Mouse (Mus musculus): Measurements from ENCODE around the gene St6galnac5. TPM values are rescaled to one million over a fixed set of nuclear protein-coding genes. Genes with fewer than 3 reads are reported as not detected.

St6galnac5 gene
- polyA plus RNA-seq, 1 experiment, result not detected

- TF ChIP-seq CTCF (IDR thresholded peaks at IDR 0.05; ENCODE audit: control insufficient read depth, insufficient read depth, low read length), result no peak
- no peak for TF ChIP-seq POLR2A (IDR thresholded peaks at IDR 0.05; ENCODE audit: borderline replicate concordance, control insufficient read depth, low read depth, low read length)
- no peak overlapping the region for H3K4me3 ChIP-seq (replicated peaks; ENCODE audit: control insufficient read depth, low read depth, low read length)
- no peaks in the 10 kb centered on the region for H3K4me1 ChIP-seq (ENCODE audit: control insufficient read depth, insufficient read depth, low read length)
- H3K27ac ChIP-seq (ENCODE audit: control insufficient read depth, insufficient read depth, low read depth, low read length, poor library complexity), result no peak overlapping the region
- WGBS, result 91% methylated on average over 6 of the region's 6 CpGs
Measured at GRCm38 (mm10) chr3:152841264-152841663, 140.8 kb downstream of the St6galnac5 start.

- Histone ChIP-seq H3K27ac (ENCODE audit: control insufficient read depth, insufficient read depth, low read depth, low read length, poor library complexity) (no peak overlapping the region), H3K4me3 (replicated peaks; ENCODE audit: control insufficient read depth, low read depth, low read length) (no peak overlapping the region), H3K4me1 (ENCODE audit: control insufficient read depth, insufficient read depth, low read length) (no peaks in the 10 kb centered on the region)
- TF ChIP-seq CTCF (IDR thresholded peaks at IDR 0.05; ENCODE audit: control insufficient read depth, insufficient read depth, low read length), result no peak
- TF ChIP-seq POLR2A (IDR thresholded peaks at IDR 0.05; ENCODE audit: borderline replicate concordance, control insufficient read depth, low read depth, low read length), result no peak
- 84% methylated on average over 1 of the region's 1 CpGs for WGBS
Measured at GRCm38 (mm10) chr3:152837938-152838337, 144.1 kb downstream of the St6galnac5 start.

DNA sequence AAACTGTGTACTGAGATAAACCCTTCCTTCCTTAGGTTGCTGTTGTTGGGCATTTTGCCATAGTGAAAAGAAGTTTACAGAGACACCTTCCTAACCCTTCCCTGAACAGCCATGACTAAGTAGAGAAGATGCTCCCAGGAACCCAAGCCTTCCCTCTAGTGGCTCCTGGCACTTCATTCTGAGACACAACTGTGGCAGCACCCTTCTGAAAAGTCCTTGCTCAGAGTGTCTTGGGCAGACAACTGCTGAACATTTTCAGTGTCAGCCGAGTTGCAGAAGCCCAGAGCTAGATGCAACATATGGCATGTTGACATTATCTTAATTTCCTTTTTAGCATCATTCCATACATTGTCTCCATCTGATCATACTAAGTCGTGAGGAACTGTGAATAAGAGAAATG, 144.6 kb downstream of the St6galnac5 start:
- TF ChIP-seq CTCF (IDR thresholded peaks at IDR 0.05; ENCODE audit: control insufficient read depth, insufficient read depth, low read length) (no peak), POLR2A (IDR thresholded peaks at IDR 0.05; ENCODE audit: borderline replicate concordance, control insufficient read depth, low read depth, low read length) (no peak)
- Histone ChIP-seq H3K27ac (ENCODE audit: control insufficient read depth, insufficient read depth, low read depth, low read length, poor library complexity) (no peak overlapping the region), H3K4me3 (replicated peaks; ENCODE audit: control insufficient read depth, low read depth, low read length) (no peak overlapping the region), H3K4me1 (ENCODE audit: control insufficient read depth, insufficient read depth, low read length) (no peaks in the 10 kb centered on the region)
- 58% methylated on average over 2 of the region's 2 CpGs for WGBS

DNA sequence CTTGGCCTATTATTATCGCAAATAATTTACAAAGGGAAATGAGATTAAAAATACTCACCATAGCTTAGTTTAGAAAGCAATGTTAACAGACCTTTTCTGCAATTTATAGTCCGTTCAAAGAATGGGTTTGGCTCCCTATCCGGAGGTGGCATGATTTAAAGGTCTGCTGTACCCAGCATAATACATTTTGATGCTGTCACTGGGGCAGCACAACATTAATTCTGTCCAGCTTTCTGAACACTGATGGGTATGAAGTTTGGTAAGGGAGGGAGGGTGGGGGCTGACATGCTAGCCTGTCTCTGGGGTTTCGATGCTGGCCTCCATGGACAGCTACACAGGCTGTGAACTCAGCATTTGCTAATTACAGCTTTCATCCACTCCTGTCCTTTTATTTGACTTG, 149.6 kb downstream of the St6galnac5 start:
- no peaks in the 10 kb centered on the region for H3K4me1 ChIP-seq (ENCODE audit: control insufficient read depth, insufficient read depth, low read length)
- 89% methylated on average over 4 of the region's 4 CpGs for WGBS
- TF ChIP-seq POLR2A (IDR thresholded peaks at IDR 0.05; ENCODE audit: borderline replicate concordance, control insufficient read depth, low read depth, low read length), result no peak
- TF ChIP-seq CTCF (IDR thresholded peaks at IDR 0.05; ENCODE audit: control insufficient read depth, insufficient read depth, low read length), result no peak
- H3K4me3 ChIP-seq (replicated peaks; ENCODE audit: control insufficient read depth, low read depth, low read length), result no peak overlapping the region
- H3K27ac ChIP-seq (ENCODE audit: control insufficient read depth, insufficient read depth, low read depth, low read length, poor library complexity), result no peak overlapping the region

DNA sequence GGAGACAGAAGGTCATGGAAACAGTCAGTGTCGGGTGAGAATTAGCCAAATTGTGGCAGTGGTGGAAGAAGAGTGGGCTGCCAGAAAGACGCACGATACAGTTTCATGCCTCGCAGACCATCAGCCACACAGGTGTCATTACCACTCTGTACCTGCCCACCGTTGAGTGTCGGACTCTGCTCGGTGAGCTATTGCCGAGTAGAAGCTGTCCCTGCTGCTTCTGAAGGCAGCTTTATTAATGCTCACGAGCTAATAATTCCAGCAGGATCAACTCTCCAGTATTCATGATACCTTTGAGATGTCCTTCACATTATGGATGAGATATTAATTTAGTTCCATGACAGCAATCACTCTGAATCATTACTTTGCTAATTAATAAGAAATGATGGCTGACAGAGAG, 150.1 kb downstream of the St6galnac5 start:
- Histone ChIP-seq H3K4me3 (replicated peaks; ENCODE audit: control insufficient read depth, low read depth, low read length) (no peak overlapping the region), H3K4me1 (ENCODE audit: control insufficient read depth, insufficient read depth, low read length) (no peaks in the 10 kb centered on the region), H3K27ac (ENCODE audit: control insufficient read depth, insufficient read depth, low read depth, low read length, poor library complexity) (no peak overlapping the region)
- TF ChIP-seq CTCF (IDR thresholded peaks at IDR 0.05; ENCODE audit: control insufficient read depth, insufficient read depth, low read length) (no peak), POLR2A (IDR thresholded peaks at IDR 0.05; ENCODE audit: borderline replicate concordance, control insufficient read depth, low read depth, low read length) (no peak)
- 89% methylated on average over 9 of the region's 9 CpGs for WGBS

DNA sequence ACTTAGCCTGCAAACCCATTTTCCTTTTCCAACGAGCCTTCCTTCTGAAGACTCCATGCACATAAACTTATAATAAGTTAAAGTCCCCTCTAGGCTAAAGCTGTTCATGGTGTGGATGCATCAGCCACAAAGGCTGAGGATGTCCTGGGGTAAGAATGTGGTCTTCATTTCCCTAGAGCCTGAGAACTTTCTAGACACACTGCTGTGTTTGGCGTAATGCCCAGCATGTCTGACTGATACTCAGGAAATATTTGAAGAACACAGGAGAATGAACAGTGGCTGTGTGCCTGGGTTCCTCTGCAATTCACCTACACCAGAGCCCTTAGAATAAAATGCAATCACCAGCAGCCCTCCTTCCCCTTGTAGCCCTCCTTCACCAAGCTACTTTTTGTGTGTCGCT, 150.7 kb downstream of the St6galnac5 start:
- WGBS, result 40% methylated on average over 3 of the region's 3 CpGs
- TF ChIP-seq CTCF (IDR thresholded peaks at IDR 0.05; ENCODE audit: control insufficient read depth, insufficient read depth, low read length) (no peak), POLR2A (IDR thresholded peaks at IDR 0.05; ENCODE audit: borderline replicate concordance, control insufficient read depth, low read depth, low read length) (no peak)
- no peaks in the 10 kb centered on the region for H3K4me1 ChIP-seq (ENCODE audit: control insufficient read depth, insufficient read depth, low read length)
- H3K27ac ChIP-seq (ENCODE audit: control insufficient read depth, insufficient read depth, low read depth, low read length, poor library complexity), result no peak overlapping the region
- no peak overlapping the region for H3K4me3 ChIP-seq (replicated peaks; ENCODE audit: control insufficient read depth, low read depth, low read length)

DNA sequence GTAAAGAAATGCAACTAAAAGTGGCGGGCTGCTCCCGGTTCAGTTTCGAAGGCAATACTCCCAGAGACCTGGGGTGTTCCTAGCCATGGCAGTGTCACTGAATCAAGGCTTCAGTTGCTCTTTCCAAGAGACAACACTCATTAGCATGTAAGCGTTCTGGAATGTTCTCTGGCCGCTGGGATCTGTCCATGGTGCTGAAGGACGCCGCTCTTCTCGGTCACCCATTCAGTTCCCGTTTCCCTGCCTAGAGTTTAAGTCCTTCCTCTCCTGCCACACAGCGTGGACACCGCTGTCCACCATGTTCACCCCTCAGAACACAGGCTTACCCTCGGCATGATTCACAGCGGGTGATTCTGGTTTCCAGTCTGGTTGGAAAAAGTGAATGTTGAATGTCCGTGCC, 160.8 kb downstream of the St6galnac5 start:
- TF ChIP-seq POLR2A (IDR thresholded peaks at IDR 0.05; ENCODE audit: borderline replicate concordance, control insufficient read depth, low read depth, low read length), result no peak
- Histone ChIP-seq H3K4me3 (replicated peaks; ENCODE audit: control insufficient read depth, low read depth, low read length) (no peak overlapping the region), H3K4me1 (ENCODE audit: control insufficient read depth, insufficient read depth, low read length) (no peaks in the 10 kb centered on the region), H3K27ac (ENCODE audit: control insufficient read depth, insufficient read depth, low read depth, low read length, poor library complexity) (no peak overlapping the region)
- 54% methylated on average over 14 of the region's 14 CpGs for WGBS

GRCm38 (mm10) chr3:152820406-152820805, 161.6 kb downstream of the St6galnac5 start:
- TF ChIP-seq CTCF (IDR thresholded peaks at IDR 0.05; ENCODE audit: control insufficient read depth, insufficient read depth, low read length) (no peak), POLR2A (IDR thresholded peaks at IDR 0.05; ENCODE audit: borderline replicate concordance, control insufficient read depth, low read depth, low read length) (no peak)
- H3K27ac ChIP-seq (ENCODE audit: control insufficient read depth, insufficient read depth, low read depth, low read length, poor library complexity), result no peak overlapping the region
- no peaks in the 10 kb centered on the region for H3K4me1 ChIP-seq (ENCODE audit: control insufficient read depth, insufficient read depth, low read length)
- WGBS, result 29% methylated on average over 3 of the region's 3 CpGs
- H3K4me3 ChIP-seq (replicated peaks; ENCODE audit: control insufficient read depth, low read depth, low read length), result no peak overlapping the region

DNA sequence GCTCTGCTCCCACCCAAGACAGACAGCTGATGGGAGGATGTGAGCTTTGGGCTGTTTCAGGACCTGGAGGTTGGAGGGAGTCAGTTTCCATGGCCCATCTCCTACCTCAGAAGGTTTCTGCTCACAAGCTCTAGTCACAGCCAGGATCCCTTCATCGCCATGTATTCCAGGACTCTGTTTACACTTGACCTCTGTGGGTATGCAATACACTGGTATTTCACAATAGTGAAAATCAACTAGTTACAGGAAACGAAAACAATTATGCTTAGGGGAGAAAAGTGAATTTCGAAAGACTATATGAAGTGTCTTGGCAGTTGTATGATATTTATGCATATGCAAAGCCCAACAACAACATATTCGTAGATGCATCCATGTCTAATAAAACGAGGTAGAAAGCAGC, 166.9 kb downstream of the St6galnac5 start:
- Histone ChIP-seq H3K4me1 (ENCODE audit: control insufficient read depth, insufficient read depth, low read length) (no peaks in the 10 kb centered on the region), H3K27ac (ENCODE audit: control insufficient read depth, insufficient read depth, low read depth, low read length, poor library complexity) (no peak overlapping the region), H3K4me3 (replicated peaks; ENCODE audit: control insufficient read depth, low read depth, low read length) (no peak overlapping the region)
- TF ChIP-seq CTCF (IDR thresholded peaks at IDR 0.05; ENCODE audit: control insufficient read depth, insufficient read depth, low read length), result no peak
- TF ChIP-seq POLR2A (IDR thresholded peaks at IDR 0.05; ENCODE audit: borderline replicate concordance, control insufficient read depth, low read depth, low read length), result no peak
- 79% methylated on average over 5 of the region's 5 CpGs for WGBS
